Mouse (Mus musculus): ENCODE measurements around the gene Ccdc152.
A peak's percentile ranks its signal among the peaks of the same experiment; 100 is the strongest.
"Not testable (repeated sequence)": the region's sequence is repeated elsewhere in the genome, so short reads cannot be mapped to it uniquely, and the experiment has no call there.

Gene Ccdc152

DNA sequence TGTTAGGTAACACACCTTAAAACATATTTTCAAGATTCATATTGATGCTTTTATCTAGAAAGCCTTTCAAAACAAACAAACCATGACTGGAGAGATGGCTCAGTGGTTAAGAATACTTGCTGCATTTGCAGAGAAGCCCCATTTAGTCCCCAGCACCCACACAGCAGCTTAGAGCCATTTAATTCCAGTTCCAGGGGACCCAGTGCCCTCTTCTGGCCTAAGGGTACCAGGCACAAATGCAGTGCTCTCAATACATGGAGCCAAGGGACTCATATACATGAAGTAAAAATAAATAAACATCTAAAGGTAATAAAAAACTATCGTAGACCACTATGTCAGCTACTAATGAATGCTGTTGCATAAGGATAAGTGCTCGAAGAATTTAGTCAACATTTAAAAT is 25.9 kb downstream of the Ccdc152 start:
- no peak for DNase-seq (ENCODE audit: extremely low spot score)

DNA sequence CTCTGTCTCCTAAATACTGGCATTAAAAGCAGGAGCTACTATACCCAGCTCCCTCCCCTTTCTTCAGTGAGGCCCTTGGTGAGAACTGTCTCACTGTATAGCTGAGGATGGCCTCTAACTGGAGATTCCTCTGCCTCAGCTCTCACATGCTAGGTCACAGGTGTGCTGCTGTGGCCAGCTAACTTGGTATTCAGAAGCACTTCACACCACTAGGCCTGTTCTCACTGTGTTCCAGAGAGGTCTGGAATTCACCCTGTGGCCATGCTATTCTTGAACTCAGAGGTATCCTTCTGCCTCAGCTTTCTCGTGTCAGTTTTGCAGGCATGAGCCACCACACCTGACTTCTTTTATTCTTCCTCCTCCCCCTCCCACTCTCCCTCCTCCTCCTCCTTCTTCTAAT is 30.1 kb downstream of the Ccdc152 start:
- no peak for DNase-seq (ENCODE audit: extremely low spot score)

DNA sequence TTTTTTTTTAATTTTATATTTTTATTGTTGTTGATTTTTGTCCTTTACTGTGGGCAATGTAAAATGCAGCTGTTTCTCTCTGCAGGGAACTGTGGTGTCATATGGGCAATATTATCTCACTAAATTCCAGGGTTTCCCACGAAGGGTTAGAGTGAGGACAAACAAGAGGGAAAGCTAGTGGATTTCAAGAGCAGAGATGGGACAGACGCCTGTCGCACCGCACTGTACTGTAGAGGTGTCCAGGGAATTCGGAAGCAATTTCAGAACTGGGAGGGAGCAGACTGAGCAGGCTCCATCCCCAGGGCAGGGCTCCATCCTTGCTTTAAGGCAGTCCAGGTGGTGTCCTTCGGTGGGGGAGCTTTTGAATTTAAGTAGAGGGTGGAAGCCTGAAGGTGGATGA is 32.1 kb downstream of the Ccdc152 start:
- DNase-seq (ENCODE audit: extremely low spot score): no peak

DNA sequence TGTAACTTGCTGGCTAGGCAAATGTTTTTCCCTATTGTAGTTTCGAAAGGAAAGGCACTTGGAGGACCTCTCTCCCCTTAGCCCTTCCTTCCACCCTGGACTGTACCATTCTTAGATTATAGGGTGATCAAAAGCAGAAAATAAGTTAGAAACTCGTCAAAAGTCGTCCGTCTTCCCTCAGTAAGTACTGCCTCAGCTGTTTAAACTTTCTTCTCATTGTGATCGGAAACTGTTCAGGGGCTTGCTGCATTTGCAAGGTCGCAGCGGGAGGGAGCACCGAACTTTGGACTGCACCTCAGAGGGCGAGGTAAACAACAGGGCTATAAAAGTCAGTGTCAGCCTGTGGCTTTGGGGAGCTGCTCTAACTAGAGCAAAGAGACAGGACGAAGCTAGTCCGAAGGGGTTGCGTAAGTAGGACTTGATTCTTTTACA is 32.7 kb downstream of the Ccdc152 start:
- peak; percentile 80 for DNase-seq (ENCODE audit: extremely low spot score)

DNA sequence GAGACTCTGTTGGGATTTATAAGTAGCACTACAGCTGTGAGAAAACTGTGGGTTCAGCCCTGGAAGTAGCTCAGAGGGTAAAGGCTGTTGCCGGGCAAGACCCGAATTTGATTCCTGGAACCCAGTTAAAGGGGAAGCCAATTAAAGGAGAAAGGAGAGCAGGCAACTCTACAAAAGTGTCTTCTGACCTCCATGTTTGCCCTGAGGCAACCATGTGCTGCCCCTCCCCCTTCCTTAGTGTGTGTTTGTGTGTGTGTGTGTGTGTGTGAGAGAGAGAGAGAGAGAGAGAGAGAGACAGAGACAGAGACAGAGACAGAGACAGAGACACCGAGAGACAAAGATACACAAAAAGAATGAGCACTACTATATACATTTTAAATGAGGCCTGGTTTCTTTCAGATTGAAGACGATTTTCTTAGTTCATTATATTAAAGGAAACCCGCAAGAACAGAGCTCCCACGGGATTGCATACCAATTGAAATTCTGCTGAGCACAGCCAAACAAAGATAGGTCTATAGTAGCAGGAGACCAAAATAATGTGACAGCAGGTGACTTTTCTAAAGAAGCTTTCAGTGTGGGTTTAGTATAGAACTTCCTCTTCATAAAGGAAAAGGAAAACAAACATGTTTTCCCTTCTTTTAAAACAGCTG is 33.2 kb downstream of the Ccdc152 start:
- DNase-seq (ENCODE audit: extremely low spot score): no peak

DNA sequence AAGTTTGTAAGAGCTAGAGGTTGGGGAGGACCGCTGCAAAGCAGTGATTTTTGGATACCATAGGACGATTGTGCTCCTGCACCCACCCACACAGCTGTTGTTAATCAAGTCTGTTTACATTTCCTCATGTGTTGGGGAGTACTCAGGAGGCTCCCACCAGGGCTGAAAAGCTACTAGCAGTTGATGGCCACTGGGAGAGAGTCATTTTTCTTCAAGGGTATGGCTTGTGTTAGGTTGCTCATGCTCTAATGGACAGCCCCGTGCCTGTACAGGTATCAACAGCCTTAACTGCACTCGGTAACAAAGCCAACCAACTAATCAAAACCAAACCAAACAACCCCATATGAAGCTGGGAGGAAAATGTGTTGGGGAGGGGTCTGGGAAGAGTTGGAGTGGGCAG is 33.8 kb downstream of the Ccdc152 start:
- DNase-seq (ENCODE audit: extremely low spot score): peak; percentile 21

DNA sequence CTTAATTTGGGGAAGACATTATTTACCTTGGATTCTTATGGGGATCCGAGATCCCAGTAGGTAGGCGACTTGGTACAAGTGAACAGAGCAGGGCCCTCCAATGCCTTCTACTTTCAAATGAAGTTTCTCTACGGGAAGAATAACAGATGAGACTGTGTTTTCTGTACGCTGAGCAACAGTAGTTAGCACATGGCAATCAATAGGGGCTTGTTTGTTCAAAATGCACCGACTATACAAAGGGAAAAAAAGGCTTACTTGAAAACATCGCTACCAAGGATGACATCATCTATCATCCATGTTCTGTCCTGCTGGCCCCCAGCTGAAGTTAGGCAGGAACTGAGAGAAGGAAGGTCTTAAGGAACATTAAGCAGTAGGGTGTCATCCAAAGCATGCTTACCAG is 35.1 kb downstream of the Ccdc152 start, which contains the start of gene Selenop:
Selenop (plus strand) TSS at position 301 of the 400 bp plus-strand sequence.
- no peak for DNase-seq (ENCODE audit: extremely low spot score)

DNA sequence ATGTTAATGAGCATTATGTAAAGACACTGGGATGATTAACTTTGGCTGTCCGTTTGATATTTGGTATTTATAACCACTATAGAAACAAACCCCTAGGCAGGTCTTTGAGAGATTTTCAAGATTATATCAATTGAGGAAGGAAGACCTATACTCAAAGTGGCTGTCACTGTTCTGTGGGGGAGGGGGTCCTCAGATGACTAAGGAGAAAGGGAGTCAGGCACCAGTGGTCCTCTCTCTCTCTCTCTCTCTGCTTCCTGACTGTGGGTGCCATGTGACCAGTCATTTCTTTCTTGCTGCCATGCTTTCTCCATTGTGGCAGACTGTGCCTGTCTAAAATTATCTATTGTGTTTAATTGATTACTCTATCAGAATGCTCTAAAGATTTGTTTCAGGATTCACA is 38.5 kb downstream of the Ccdc152 start:
- no peak for DNase-seq (ENCODE audit: extremely low spot score)

DNA sequence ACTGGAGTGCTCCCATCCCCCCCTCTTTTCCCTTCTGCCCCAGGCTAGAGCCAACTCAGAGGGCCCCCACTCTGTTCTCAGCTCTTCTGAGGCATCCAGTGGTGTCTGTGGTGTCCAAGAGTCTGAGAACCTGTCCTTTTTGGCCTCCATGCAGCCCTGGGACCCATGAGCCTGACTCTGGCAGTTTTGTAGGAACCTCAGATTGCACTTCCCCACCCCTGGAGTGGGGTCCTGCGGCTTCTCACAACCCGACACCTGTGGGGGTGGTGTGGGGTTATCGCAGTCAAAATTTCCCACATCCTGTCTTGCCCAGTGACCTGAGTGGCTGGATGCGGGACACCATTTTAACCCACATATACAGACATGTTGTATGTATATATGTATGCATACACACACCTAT is 39.0 kb downstream of the Ccdc152 start:
- no peak for DNase-seq (ENCODE audit: extremely low spot score)

DNA sequence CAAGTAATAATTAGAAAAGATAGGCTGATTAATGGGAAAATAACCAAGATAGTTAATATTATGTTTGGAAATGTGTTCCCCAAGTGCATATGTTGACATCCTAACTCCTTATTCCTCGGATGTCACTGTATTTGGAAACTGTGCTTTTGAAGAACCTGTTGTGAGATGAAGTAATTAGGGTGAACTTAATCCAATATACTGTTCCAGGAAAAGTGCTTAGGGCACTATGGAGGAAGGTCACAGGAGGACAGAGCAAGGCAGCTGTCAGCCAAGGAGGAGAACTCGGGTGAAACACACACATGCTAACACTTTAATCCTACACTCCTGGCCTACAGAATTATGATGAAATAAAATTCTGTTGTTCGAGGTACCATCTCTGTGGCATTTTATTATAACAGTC is 40.4 kb downstream of the Ccdc152 start:
- DNase-seq (ENCODE audit: extremely low spot score): no peak

DNA sequence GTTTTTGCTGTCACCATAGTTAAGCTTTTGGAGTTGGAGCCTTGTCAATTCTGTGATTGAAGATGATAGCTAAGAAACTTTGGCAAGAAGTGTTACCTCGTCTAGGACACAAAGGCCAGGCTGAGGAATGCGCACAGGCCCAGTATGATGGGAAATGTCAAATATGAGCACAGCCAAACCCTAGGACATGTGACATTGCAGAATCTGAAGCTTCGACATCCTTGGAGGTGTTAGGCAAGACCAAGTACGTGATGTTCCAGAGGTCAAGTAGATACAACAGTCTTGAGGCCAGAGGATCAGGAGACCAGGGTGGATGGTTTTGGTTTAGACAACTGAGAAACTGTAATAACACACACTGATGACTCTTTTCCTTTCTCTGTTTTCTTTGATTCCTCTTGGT is 43.0 kb downstream of the Ccdc152 start:
- DNase-seq (ENCODE audit: extremely low spot score): no peak

DNA sequence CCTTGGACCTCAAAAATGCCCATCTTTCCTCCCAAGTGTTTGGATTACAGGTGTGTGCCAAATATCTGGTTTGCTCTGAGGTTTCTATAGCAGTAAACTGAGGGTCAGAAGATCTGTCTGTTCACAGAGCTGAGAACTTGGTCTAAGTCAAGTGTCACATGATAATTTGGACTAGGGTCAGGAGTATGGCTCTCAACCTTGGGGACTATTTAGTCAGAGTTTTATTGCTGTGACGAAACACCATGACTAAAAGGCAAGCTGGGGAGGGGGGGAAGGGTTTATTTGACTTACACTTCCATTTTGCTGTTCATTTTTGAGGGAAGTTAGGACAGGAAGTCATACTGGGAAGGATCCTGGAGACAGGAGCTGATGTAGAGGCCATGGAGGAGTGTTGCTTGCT is 44.3 kb downstream of the Ccdc152 start:
- no peak for DNase-seq (ENCODE audit: extremely low spot score)

DNA sequence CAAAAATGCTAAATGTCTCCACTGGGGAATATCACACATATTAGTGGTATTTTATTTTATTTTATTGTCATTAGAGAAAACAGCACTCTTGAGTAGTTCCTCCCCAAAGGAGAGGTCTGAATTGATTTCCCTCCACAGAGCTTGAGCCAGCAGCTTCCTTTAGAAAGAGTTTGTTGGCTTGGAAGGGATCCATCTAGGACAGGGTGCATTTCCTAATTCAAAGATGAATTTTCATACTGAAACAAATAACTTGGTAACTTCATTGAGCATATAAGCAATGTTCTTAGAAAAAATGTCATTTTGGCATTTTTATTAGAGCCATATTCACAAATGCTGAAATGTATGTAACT is 51.6 kb downstream of the Ccdc152 start:
- DNase-seq (ENCODE audit: extremely low spot score): no peak

DNA sequence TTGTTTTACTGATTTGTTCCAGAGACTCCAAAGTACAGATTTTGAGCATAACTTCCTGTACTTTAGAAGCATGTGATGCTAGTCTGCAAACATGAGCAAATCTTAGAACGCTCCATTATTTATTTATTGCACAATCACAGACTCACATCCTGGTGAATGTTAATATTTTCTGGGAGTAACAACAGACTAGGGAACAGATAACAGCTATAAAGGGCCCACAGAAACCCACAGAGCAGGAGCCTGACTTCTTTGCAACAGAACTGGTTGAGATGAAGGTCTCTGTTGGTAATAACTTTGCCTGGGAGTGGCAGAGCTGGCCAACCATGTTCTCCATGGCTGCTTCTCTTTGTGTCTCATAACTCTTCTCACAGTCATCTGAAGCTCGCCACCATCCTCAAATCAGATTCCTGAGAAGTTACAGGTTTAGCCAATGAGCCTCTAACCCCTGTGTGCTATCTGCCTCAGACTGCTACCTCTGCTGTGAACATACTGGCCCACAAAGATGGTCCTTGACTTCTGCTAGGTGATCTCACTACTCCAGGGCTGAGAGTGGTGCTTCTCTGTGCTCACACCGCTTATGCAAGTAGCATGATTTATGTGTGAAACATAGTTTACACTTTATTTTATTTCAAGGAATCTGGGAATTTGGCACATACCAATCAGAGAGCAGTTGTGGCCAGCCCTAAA is 52.2 kb downstream of the Ccdc152 start:
- DNase-seq (ENCODE audit: extremely low spot score): no peak

DNA sequence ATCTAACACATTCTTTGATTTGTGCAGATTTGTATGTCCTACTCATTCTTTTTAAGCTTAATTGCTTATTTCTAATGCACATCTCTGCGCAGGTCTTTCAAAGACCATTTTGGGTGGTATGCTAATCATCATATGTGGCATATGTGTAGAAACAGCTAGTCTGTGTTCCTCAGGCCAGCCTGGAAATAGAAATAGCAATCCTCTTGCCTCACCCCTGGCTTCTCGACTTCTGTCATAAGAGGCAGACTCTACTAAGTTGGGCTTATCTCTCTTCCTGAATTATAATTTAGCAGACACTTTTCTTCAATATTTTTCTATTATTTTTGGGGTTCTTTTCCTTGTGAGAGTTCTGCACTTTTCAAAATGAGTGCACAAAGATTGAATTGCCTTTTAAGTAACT is 52.7 kb downstream of the Ccdc152 start:
- no peak for DNase-seq (ENCODE audit: extremely low spot score)

DNA sequence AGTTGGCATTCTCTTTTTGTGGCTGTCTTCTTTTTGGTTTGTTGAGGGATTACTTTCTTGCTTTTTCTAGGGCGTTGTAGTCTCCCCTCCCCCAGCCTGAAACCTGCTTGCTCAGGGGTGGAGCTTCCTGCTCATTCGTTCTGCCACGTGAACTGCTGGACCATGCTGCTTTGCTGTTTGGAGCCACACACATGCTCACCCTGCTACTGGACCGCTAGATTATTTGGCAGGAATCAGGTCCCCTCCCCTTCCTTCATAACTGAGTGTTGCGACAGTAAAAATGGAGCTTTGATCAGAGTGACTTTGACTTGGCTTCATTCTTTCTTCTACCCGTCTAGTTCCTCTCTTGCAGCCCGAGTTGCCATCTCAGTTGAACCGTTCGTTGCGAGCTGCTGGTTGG is 58.3 kb downstream of the Ccdc152 start:
- DNase-seq (ENCODE audit: extremely low spot score): not testable (repeated sequence)

DNA sequence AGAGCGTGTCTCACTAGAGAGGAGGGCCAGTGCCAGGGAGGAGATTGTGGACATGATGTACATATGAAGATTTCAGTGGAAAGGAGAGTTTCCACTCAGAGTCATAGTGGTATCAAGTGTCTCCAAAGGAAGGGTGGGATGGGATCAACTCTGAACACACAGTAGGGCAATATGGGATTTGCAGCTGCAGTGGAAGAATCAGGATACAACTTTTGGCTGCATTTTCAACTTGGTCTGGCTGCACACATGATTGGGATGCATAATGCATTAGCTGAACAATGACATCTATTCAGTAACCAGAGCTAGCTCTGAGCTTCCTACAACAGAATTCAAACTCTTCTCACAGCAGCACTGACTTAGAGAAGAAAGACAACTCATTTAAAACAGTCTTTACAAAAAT is 65.4 kb downstream of the Ccdc152 start:
- no peak for DNase-seq (ENCODE audit: extremely low spot score)

DNA sequence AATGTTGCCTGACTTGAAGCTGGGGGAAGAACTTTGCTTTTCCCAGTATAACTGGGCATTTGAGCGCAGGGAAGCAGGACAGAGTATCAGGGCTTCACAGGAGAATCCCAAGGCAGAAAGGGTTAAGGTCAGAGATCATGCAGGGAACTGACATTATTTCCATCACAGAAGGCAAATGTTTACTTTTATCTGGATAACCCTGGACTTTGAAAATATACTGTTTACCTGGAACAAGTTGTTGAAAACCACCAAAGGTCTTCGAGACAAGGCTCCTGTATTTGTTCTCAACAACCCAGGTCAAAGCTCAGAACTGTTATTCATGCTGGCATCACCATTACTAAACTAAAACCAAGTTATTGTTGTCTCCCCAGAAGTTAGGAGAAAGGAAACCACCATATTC is 67.0 kb downstream of the Ccdc152 start:
- DNase-seq (ENCODE audit: extremely low spot score): no peak

DNA sequence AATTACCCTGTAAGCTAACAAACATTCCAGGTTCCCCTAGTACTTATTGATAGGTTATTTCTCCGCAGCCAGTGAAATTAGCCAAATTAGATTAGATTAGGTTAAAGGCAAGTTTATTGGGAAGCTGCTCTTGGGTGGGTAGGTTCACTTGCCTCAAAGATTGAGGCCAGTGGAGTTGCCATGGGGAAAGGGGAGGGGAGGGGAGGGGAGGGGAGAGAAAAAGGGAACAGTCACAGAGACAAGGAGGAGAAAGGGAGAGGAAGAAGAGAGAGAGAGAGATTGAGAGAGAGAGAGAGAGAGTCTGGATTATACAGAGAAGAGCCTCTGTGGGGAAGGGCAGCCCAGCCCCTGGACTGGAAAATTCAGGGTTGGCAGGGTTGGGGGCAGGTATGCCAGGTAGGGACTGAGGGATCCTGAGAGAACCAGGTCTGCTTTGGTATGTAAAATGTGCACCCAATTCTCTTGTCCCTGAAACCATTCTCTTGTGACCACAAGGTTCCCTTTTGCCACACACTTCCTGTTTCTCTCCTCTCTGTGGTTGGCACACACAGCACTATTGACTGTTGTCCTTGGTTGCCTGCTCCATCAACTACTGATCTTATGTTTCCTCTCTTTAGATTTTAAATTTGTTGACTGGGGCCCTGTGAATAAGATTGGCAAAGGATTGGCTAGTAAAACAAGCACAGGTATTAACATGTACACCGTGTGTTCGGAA is 69.3 kb downstream of the Ccdc152 start:
- DNase-seq (ENCODE audit: extremely low spot score): no peak

DNA sequence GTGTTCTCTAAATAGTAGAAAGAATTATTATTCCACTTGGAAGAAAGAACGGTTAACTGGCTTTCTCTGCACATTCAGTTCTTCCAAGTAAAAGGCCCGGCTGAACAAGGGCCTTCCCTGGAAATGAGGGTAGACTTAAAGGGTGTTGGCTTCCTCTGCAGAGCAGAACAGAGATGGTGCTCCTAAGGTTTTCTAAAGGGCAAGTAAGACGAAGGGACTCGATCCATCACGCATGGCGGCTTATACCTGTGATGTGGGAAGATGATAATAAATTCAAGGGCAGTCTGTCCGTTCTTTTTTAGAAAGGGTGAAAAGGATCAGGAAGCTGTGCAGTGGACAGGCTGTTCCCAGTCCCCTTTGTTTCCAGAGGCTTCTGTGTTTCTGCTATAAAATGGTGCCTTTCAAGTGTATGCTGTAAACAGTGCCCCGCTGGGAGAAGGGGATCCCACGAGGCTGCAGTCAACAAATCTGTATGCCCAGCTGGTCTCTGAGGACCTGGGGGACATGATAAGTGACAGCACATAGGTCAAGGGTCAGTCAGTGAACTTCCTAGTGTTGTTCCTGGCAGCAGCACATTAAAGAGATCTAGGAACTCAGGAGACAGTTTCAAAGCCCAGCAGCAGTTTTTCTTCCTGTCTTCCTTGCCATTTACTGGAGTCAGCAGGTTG is 71.0 kb downstream of the Ccdc152 start:
- DNase-seq (ENCODE audit: extremely low spot score): peak; percentile 80

DNA sequence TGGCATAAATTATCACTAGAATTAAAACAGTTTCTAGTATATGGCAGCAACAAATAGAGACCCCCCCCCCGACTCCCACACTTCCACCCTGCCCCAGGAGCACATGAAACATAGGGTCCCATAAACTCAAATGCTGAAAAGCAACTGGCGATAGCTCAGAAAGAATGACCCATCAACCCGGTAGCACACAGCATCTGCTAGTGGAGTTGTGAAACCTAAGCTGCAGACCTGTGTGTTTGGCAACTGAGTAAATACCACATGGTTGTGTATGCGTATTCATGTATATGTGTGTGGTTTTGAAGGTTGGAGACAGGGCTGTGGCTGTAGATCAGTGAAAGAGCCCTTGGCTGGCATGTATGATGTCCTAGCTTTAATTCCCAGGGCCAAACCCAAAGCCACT is 72.3 kb downstream of the Ccdc152 start:
- DNase-seq (ENCODE audit: extremely low spot score): no peak

Data from embryo, embryonic 9.5 days (tissue).